In genomic region chr1:41825223-41825622, GRCm38 (mm10) we compare ENCODE assay signal across 27 mouse cellular contexts.
"Had no signal": no experiment of that assay in that cellular context is flagged by ENCODE, and none has a peak within 500 bp of the region (broad histone marks: within the 10 kb centered on the region; RNA-seq: fewer than 3 reads in every experiment).

No protein-coding gene starts in this region.

- DNase-seq: gastrocnemius, adult 2 months; gastrocnemius, postnatal 10 days; gastrocnemius, postnatal 25 days; heart, adult 18-20 months; heart, postnatal 10 days; heart, postnatal 4 days; kidney, adult 18-20 months; kidney, adult 8-10 months; kidney, postnatal 10 days; kidney, postnatal 25 days; kidney, postnatal 4 days; liver; liver, embryonic 13.5 days had no signal

- H3K36me3 ChIP-seq: heart, embryonic 10.5 days; heart, embryonic 12.5 days; hindbrain, embryonic 10.5 days; hindbrain, embryonic 13.5 days; hindbrain, embryonic 15.5 days; intestine, embryonic 15.5 days; limb, embryonic 10.5 days; limb, embryonic 12.5 days; liver, embryonic 13.5 days; liver, embryonic 15.5 days had no signal

- H3K9me3 ChIP-seq: heart, embryonic 10.5 days; heart, embryonic 12.5 days; hindbrain, embryonic 10.5 days; hindbrain, embryonic 13.5 days; hindbrain, embryonic 15.5 days; intestine, embryonic 15.5 days; limb, embryonic 10.5 days; limb, embryonic 12.5 days; liver, embryonic 13.5 days; liver, embryonic 15.5 days had no signal

- H3K4me1 ChIP-seq: heart, embryonic 10.5 days; heart, embryonic 12.5 days; hindbrain, embryonic 10.5 days; hindbrain, embryonic 13.5 days; hindbrain, embryonic 15.5 days; intestine, embryonic 15.5 days; limb, embryonic 10.5 days; limb, embryonic 12.5 days; liver, embryonic 13.5 days; liver, embryonic 15.5 days had no signal

- H3K27me3 ChIP-seq: heart, embryonic 12.5 days; hindbrain, embryonic 13.5 days; hindbrain, embryonic 15.5 days; intestine, embryonic 15.5 days; limb, embryonic 12.5 days; liver, embryonic 13.5 days; liver, embryonic 15.5 days had no signal

- H3K27ac ChIP-seq: gastrocnemius, adult 2 months; heart, embryonic 10.5 days; hindbrain, embryonic 10.5 days; hindbrain, embryonic 13.5 days; hindbrain, embryonic 15.5 days; intestine, embryonic 15.5 days; layer of hippocampus, adult 2 months; left cerebral cortex, adult 2 months; limb, embryonic 10.5 days; limb, embryonic 12.5 days; liver, embryonic 13.5 days; liver, embryonic 15.5 days had no signal

- H3K9ac ChIP-seq: heart, embryonic 12.5 days; hindbrain, embryonic 13.5 days; hindbrain, embryonic 15.5 days; intestine, embryonic 15.5 days; limb, embryonic 12.5 days; liver, embryonic 13.5 days; liver, embryonic 15.5 days had no signal

- H3K4me2 ChIP-seq: heart, embryonic 12.5 days; hindbrain, embryonic 13.5 days; hindbrain, embryonic 15.5 days; intestine, embryonic 15.5 days; limb, embryonic 12.5 days; liver, embryonic 11.5 days; liver, embryonic 13.5 days; liver, embryonic 15.5 days had no signal

- H3K4me3 ChIP-seq: gastrocnemius, adult 2 months; heart, embryonic 10.5 days; heart, embryonic 12.5 days; hindbrain, embryonic 10.5 days; hindbrain, embryonic 13.5 days; hindbrain, embryonic 15.5 days; intestine, embryonic 15.5 days; layer of hippocampus, adult 2 months; left cerebral cortex, adult 2 months; limb, embryonic 10.5 days; limb, embryonic 12.5 days; liver, embryonic 13.5 days; liver, embryonic 15.5 days had no signal

- ATAC-seq: inflammation-experienced regulatory T-cells, adult 6 months; intestine, embryonic 15.5 days; intestine, postnatal 0 days had no signal
